Mouse (Mus musculus): Measurements from ENCODE around the gene Rnf182.

DNA sequence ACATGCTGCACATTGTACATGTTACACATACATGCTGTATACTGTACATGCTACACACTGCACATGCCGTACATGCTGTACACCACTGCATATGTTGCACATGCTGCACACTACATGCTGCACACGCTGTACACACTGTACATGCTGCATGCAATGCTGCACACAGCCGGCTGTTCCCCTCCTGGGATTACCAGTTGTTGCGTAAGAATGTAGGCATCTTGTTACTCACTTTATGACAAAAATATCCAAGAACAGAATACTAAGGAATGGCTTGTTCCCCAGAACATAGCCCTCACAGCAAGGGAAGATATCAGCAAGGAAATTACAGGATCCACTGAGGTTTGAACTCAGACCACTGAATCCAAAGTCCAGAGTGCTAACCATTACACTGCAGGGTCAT, 47.7 kb downstream of the Rnf182 start:
- TF ChIP-seq POLR2A (IDR thresholded peaks at IDR 0.05; ENCODE audit: extremely low read depth, insufficient read depth, low read length) = no peak
- no peak for TF ChIP-seq CTCF (IDR thresholded peaks at IDR 0.05; ENCODE audit: low read depth, low read length)
